Mouse (Mus musculus): Measurements from ENCODE around the gene Pih1d3.

The Pih1d3 gene

DNA sequence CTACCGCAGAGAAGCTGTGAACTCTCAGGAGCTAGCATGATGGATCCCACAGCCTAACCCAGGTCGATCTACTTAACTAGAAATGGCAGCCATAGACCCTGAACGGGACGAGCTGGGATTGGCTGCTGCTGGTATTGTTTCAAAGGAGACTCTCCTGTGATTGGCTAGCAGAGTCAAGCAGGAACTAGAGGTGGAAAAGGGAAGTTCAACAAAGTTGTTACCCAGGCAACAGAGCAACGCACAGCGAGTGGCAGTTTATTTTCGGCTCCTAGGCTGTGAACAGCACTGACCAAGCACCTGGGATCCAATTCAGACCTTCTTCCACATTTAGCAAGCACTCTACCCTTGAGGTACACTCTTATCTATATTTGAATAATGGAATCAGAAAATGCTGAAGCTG, at the start of gene Pih1d3, which contains the start of gene 4931428L18Rik:
TSS of gene Pih1d3 (plus strand) at position 275 of the 400 bp plus-strand sequence.
TSS of gene 4931428L18Rik (minus strand) at position 121 of the 400 bp plus-strand sequence.
- no peak for DNase-seq

DNA sequence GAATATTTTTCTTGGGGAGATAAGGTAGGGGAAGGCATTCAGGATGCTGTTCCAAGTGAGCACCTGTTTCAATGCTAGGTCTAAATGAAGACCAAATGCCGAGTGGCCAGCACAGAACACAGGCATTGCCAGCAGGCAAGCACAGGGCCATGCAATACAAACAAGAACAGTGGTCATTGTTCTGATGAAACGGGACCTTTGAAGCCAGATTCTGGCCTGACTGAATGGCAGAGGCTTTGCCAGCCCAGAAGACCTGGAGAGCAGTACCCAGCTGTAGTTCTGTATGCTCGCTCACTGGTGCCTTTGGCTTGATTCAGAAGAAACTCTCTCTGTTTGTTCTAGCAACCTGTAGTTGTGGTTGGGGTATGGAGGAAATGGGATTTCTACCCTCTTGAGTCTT, 47.2 kb upstream of the Pih1d3 start:
- DNase-seq = no peak

DNA sequence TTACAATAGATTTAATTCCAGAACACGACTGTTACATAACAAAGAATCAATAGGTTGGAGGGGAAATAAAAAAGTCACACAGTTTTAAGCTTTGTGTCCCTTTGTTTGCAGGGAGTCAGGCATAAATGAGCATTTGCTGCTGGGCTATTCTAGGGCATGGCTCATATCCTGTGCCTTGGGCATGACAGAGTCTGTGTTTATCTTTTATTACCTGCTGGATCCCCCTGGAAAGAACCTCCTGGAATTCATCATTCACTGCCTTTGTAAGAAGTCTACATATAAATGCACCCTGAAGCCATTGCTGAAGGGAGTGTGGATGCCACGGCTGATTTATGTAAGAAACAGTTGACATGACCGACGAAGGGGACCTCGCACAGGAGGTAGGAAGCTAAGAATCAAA, 46.5 kb upstream of the Pih1d3 start, which contains the start of gene Lgsn:
TSS of gene Lgsn (plus strand) at position 301 of the 400 bp plus-strand sequence.
- no peak for DNase-seq

DNA sequence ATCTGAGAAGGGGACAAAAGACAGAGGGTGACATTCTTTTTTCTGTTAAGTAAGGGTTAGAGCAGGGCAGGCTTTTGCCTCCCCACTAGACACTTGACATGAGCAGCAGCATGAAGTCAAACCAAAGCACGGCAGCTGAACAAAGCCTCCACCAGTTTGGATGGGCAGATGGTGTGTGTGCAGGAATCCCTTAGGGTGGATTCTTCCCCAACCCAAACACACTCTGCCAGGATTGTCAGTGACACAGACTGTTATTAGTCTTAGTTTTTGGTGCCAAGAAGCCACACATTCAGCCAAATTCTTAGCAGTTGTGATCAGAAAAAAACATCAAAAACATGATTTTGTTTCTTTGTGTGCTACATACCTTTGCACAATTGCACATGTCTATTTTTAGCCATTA, 44.4 kb upstream of the Pih1d3 start:
- DNase-seq = peak; percentile 80 to 81

DNA sequence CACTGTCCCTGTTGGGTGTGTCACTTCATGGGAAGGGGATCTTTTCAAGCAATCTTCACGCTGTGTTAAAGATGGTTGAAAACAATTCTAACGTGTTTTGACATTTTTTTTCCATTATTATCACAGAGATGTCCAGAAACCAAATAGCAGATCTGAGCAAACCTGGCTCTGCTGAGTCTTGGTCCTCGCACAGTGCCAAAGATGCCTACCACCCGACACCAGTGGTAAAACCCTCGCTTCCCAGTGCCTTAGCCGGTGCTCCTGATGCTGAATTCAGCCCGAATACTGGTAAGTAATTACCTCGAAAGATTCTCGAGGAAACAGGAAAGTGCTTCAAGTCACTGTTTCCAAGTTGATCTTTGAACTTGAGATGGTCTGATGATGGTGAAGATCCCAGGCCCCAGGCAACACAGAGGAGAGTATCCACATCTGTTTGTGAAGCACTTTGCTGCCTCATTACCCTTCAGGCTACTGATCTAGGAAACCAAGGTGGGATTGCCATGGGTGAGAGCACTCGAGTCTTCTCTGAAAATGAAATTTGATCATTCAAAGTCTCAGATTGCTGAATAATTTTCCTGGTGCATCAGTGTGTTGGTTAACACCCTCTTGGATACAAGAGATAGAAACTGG, 32.3 kb upstream of the Pih1d3 start:
- no peak for DNase-seq

DNA sequence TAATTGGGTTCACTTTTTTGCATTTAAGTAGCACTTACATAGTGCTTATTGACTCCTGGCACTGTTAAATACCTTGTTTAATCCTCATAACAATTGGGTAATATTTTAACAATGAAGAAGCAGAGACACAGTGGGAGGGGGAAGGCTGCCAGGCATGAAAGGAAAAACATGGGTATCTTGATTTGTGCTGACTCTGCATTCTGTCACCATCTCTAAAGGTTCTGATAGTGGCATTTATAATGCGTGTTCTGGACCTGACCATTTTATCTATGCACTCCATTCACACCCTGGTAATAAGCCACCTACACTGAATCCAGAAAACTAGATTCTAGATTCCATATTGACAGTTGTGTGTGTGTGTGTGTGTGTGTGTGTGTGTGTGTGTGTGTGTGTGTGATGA, 27.0 kb upstream of the Pih1d3 start:
- no peak for DNase-seq

DNA sequence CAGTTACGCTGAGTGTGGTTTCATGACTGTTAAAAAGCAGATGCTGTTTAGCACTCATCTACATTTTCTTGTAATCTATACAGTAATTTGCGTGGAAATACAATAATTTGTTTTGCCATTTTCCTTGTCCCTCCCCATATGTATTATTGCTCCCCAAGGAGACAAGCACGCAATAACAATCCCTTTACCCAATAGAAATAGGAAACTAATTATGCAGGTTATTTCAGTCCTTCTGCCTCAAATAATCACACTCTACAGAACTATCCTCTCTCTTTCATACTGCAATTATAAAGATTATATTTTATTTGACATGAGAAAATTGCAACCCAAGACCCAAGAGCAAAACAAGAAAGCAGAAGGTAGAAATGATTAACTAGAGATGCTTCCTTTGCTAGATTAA, 25.7 kb upstream of the Pih1d3 start:
- no peak for DNase-seq

DNA sequence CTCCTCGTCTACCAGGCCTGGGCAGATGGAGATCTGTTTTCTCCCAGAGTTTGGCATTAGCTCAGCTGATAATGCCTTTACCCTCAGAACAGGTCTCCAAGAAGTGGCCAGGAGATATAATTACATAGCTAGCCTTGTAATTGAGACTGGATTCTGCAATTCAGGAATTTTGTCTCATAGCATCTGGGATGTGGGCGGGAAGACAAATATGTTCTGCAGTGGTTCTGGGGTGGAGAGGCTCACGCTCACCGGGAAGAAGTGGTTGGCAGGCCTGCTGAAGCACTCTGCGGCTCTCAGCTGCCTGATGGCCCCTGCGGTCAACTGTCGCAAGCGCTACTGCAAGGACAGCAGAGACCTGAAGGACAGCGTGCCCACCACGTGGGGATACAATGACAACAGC, 18.9 kb upstream of the Pih1d3 start:
- DNase-seq = no peak

DNA sequence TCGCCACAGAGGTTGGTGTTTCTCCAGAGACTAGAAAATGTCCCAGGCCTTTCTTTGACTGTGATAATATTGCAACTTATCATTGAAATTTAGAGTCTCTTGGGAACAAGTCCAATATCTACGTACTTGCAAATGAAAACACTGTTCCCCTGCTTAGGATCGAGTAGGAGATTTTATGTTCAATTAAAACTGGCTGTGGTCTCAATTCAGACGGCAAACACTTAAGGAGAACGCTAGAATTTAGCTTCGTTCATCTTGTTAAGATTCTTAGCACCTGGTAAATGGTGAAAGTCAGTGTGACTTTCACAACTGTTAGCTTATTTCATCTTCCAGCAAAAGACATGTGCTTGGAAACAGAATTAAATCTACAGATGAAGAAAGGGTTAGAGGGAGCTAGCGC, 17.3 kb upstream of the Pih1d3 start:
- no peak for DNase-seq

DNA sequence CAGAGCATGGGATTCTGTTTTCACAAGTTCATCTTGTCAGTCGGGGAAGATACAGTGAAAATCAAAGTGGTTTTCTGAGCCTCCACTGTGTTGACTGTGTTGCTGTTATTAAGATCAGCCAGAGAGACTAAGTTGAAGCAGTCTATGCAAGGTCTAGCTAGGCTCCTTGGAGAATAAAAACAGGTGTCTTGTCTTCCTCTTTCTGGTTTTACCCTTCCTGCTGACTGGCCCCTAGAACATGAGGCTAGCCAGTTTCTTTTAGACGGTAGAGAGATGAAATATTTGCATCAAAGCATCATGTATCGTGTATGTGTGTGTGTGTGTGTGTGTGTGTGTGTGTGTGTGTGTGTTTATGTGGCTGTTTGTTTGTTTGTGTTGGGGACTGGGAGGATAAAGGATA, 16.9 kb upstream of the Pih1d3 start:
- DNase-seq = no peak

DNA sequence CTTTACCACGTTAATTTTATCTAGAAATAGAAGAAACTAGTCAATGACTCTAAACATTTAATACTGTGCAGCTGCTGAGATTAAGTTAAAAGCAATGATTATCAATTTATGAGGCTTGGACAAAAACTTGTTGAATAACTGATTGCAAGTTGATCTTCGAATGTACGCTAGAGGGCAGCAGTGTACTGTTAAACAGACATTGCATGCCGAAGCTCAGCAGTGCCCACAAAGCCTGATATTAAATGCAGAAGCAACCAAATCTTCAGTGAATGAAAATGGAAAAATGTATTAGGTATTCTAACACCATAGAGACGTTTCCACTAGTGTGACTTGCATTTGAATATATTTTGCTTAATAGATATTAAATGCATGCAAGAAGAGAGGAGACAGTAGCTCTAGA, 12.5 kb upstream of the Pih1d3 start:
- DNase-seq = peak; percentile 82 to 89

DNA sequence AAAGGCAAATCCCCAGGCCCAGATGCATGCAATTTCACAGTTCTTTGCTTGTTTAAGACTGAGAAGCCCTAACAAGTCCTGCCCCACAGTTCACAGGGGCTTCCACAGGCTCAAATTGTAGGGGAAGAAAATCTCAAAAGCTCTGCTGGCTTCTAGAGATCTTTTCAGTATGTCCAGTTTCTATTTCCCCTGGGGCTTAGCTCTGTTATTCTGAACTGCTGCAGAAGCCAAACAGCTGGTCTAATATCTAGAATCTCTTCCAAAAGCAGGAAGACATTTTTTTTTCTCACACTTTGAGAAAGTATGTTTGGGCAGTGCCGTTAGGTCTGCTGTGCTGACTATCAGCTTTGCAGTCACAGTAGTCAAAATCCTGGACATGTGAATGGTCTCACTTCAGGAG, 7.8 kb upstream of the Pih1d3 start:
- no peak for DNase-seq

DNA sequence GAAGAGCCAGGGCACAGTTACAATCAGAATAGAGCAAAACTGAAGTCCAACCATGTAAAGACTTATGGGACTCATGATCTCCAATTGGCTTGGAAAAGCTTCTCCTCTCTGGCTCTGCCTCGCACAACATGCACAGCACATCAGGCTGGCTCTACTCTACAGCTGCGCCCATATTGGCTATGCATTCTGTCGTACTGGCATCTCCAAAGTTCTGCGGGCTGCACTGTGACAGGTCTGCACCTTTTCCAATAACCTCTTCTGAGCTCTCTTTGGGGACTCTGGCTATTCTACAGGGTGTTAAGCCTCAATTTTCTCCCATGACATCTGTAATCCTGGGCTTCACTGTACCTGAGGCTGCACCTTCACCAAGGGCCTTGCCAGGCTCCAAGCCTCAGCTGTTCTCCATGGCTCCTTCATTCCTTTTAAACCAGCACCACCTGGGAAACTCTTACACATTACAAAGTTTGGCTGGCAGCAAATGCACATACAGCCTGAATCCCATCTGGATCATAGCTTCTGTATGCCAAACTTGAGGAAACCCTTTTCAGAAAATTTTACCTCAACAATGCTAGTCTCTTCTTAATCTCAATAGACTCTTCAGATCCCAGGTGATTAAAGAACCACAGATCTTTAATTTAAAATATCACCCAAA, 1.9 kb upstream of the Pih1d3 start:
- no peak for DNase-seq

DNA sequence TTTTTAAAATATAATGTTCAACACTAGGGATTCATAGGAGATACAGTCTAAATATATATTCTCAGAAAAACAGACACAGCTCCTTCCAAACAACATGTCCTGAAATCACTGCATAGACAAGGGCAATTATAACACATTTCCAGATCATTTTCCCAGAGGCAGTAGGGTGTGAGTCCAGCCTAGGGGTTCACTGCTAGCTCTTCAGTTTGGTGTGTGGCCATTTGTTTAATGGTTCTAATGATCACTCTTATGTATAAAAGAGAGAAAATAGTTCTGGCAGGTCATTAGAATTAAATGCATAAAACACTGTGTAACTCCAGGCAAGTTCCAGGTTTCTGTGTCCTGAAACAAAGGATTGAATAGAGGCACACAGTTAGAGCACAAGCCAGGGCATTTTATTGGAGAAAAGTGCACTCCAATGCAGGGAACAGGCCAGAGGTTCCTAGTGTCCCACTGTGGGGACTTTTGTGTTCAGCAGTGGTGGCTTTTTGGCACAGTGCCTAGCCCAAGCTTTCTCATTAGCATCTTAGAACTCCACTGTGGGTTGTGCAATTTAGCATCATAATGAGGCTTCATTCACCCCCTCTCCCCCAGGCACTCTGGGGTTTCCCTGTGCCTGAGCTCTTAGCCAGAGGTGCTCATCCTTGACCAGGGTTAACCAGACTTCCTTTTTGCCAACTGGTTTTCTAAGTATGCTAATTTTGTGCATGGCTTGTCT, 10.8 kb downstream of the Pih1d3 start:
- peak; percentile 28 to 41 for DNase-seq

DNA sequence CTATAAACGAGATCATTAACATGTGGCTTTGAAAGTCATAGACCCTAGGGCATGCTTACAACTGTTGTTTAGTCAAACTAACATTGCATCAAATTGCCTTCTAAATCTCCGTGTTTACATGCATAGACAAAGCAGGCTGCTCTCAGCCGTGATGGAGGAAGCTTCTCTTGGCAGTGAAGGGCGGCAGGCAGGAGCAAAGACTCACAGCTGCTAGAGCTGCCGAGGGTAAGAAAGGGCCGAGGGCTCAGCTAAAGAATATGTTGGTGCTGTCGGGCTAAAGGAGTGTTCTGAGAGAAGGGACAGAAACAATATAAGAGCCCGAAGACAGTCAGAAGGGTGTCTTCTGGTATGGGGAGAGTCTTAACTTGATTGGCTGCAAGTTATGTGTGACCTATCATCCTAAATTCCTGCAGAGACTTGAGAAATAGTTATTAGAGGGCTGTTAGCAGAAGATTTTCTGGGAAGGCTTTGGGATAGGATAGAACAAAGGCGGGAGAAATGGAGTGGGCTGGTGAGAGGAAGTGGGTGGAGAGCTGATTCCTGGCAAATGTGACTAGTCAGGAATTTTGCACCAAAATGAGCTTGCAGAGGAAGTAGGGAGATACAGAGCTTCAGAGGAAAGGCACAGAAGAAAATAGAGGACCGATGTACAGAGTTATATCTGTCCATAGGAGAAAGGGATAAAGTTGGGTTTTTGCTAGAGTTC, 37.7 kb downstream of the Pih1d3 start:
- DNase-seq = no peak

Measured in cerebellum, postnatal 10 days (tissue).